Mouse (Mus musculus) embryonic fibroblast, embryonic 13.5 days (primary cell): Measurements from ENCODE around the gene Il5.

Experiments
- CTCF ChIP-seq: IDR thresholded peaks from 2 replicates; pipeline ENCODE4 v1.5.1; 2011; ENCODE audit warnings: mild to moderate bottlenecking, control low read depth, low read length, moderate library complexity, borderline replicate concordance; ENCODE audit not compliant: insufficient read depth
- POLR2A ChIP-seq: IDR thresholded peaks from 2 replicates; pipeline ENCODE4 v1.6.1; 2011; ENCODE audit warnings: low read depth, mild to moderate bottlenecking, control low read depth, low read length, moderate library complexity

GRCm38 (mm10) chr11:53699351-53699750 is 21.2 kb upstream of the Il5 start:
- no peak for TF ChIP-seq CTCF
- no peak for TF ChIP-seq POLR2A
